Mouse (Mus musculus): ENCODE measurements at regions not wholly inside any gene's neighbourhood (a gene's known extent, or its start where the extent isn't known, plus 50 kb on each side); places are given as distances from the start of the nearest gene placed in this dataset.

DNA sequence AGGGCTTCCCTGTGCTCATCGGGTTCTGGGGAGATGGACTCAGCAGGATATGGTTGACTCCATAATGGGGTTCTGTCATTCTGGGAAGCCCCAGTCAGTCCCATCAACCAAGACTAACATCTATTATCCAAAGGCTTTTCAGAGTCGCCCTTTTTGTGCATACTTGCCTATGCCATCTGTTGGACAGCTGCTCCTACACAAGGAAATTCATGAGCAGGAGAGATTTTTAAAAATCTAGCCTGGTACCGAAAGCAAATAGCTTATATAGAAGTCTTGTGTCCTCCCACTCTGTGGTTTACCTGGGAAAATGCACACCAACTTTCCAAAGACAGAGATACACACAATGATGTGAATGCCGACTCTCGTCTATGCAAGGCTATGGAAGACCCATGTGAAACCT is 95.4 kb upstream of the Npas2 start:
- no peak overlapping the region for H3K4me3 ChIP-seq (ENCODE audit: insufficient read depth, low read length)
- no peak for TF ChIP-seq POLR2A (IDR thresholded peaks at IDR 0.05; ENCODE audit: borderline replicate concordance, low read depth, low read length)
- no peak for TF ChIP-seq CTCF (IDR thresholded peaks at IDR 0.05; ENCODE audit: low read depth, low read length)
- H3K4me1 ChIP-seq (ENCODE audit: control insufficient read depth, insufficient read depth, low read length) = peaks cover 2% of the 10 kb centered on the region
- no peak overlapping the region for H3K27ac ChIP-seq (ENCODE audit: insufficient read depth, low read depth, low read length)

DNA sequence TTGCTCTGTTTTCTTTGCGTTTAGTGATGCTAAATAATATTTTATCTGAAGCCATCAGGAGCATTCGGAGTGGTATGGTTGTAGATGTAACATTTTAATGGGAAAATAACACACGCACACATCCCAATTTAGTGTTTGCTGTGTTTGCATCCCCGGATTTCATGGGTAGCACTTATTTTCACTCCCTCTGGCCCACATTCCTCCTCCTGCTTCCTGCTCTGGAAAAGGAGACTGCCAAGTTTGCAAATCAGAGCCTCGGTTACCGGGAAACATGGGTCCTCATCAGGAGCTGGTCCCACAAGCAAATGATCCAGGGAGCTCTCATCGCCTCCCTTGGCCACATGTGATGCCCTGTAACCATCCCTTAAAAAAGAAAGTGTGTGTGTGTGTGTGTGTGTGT is 94.3 kb upstream of the Npas2 start:
- H3K4me3 ChIP-seq (ENCODE audit: insufficient read depth, low read length) = no peak overlapping the region
- H3K27ac ChIP-seq (ENCODE audit: insufficient read depth, low read depth, low read length) = no peak overlapping the region
- TF ChIP-seq POLR2A (IDR thresholded peaks at IDR 0.05; ENCODE audit: borderline replicate concordance, low read depth, low read length) (no peak), CTCF (IDR thresholded peaks at IDR 0.05; ENCODE audit: low read depth, low read length) (no peak)
- H3K4me1 ChIP-seq (ENCODE audit: control insufficient read depth, insufficient read depth, low read length) = peaks cover 2% of the 10 kb centered on the region

DNA sequence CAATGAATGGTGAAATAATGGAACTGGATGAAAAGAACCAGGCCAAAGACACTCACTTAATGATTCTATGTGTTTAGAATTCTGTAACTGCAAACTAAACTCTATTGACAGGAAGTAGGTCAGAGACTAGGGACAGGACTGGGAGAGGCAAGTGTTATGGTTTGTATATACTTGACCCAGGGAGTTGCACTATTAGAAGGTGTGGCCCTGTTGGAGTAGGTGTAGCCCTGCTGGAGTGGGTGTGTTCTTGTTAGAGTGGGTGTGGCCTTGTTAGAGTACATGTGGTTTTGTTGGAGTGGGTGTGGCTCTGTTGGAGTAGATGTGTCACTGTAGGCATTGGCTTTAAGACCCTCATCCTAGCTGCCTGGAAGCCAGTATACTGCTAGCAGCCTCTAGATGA is 93.0 kb upstream of the Npas2 start:
- TF ChIP-seq POLR2A (IDR thresholded peaks at IDR 0.05; ENCODE audit: borderline replicate concordance, low read depth, low read length) (no peak), CTCF (IDR thresholded peaks at IDR 0.05; ENCODE audit: low read depth, low read length) (no peak)

GRCm38 (mm10) chr1:39102126-39102905 is 91.2 kb upstream of the Npas2 start:
- TF ChIP-seq POLR2A (IDR thresholded peaks at IDR 0.05; ENCODE audit: borderline replicate concordance, low read depth, low read length) (no peak), CTCF (IDR thresholded peaks at IDR 0.05; ENCODE audit: low read depth, low read length) (no peak)
- H3K4me3 ChIP-seq (ENCODE audit: insufficient read depth, low read length) = no peak overlapping the region

More for the DNA sequence above, 93.0 kb upstream of the Npas2 start:
- no peak overlapping the region for H3K4me3 ChIP-seq (ENCODE audit: insufficient read depth, low read length)
- H3K4me1 ChIP-seq (ENCODE audit: control insufficient read depth, insufficient read depth, low read length) = peaks cover 6% of the 10 kb centered on the region
- no peak overlapping the region for H3K27ac ChIP-seq (ENCODE audit: insufficient read depth, low read depth, low read length)

DNA sequence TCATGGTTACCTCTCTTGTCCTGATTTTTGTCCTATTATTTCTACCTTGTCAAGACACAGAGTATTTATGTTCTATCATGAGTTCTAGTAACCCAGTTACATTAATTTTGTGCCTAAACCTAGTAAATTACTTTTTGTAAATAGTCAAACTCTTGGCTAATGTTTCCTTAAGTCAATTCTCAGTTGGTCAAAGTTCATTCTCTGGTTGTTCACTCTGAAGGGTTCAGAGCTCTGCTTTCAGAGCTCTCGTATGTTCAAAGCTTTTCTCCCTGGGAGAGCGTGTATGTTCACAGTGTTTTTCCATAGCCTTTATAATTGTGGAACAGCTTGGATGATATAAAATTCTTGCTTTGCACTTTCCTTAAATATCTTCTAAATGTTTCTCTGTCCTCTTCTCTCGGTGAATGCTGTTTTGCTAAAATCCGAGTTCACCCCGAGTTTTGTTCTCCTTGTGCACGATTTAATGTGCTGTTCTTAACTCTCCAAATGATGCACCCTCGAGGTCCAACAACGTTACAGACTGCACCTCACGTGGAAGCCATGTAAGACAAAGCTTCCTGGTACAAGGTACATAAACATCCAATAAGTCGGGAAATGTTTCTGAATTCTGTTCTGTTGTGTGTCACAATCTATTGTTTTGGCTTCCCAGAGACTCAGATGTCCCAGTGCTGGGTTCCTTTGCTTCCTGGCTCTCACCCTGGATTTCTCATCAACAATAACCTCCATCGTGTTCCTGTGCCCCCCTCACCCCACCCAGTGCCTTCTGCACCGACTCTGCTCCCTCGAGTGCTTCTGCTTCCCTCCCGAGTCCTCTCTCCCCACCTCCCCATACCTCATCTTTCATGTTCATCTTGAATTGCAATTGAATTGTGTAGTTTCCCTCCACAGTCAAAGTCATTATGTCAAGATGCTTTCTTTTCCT is 90.3 kb upstream of the Npas2 start:
- no peak for TF ChIP-seq POLR2A (IDR thresholded peaks at IDR 0.05; ENCODE audit: borderline replicate concordance, low read depth, low read length)
- TF ChIP-seq CTCF (IDR thresholded peaks at IDR 0.05; ENCODE audit: low read depth, low read length) = no peak
- Histone ChIP-seq H3K4me1 (ENCODE audit: control insufficient read depth, insufficient read depth, low read length) (peaks cover 7% of the 10 kb centered on the region), H3K4me3 (ENCODE audit: insufficient read depth, low read length) (no peak overlapping the region), H3K27ac (ENCODE audit: insufficient read depth, low read depth, low read length) (no peak overlapping the region)

More at GRCm38 (mm10) chr1:39102126-39102905, 91.2 kb upstream of the Npas2 start:
- peaks cover 7% of the 10 kb centered on the region for H3K4me1 ChIP-seq (ENCODE audit: control insufficient read depth, insufficient read depth, low read length)
- H3K27ac ChIP-seq (ENCODE audit: insufficient read depth, low read depth, low read length) = no peak overlapping the region

DNA sequence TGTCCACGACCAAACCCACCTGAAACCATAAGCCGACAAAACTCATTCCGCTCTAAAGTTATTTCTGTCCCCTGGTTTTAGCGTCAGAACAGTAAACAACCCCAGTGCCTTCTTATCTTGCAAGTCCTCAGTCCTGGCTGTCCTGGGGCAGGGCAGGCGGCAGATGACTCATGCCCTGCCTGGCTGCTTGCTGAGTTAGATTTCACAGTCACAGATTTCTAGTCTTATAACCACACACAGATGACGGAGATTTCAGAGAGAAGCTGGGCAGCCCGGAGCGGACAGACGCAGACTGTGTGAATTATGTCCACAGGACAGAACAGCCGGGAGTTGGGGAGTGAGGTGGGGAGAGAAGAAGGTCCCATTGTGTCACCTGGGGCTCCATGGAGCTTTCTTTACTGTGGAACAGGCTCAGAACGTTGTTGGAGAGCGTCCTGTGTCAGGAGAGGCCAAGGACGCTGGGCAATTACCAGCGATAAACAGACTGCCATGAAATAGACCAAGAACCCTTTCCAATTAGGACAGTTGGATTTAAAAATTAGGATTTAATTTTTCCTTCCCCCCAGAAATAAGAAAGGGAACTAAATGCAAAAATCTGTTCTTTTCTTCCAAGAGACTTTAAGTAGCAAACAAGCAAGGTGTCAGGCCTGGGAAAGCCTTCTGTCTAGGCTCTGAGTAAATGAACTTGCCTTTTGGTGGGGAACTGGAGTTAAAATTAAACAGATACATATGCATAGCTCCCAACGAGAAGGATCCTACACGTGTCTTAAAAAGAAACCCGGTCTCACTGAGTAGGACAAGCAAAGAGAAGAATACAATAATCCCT is 87.8 kb upstream of the Npas2 start:
- Histone ChIP-seq H3K4me1 (ENCODE audit: control insufficient read depth, insufficient read depth, low read length) (peaks cover 7% of the 10 kb centered on the region), H3K27ac (ENCODE audit: insufficient read depth, low read depth, low read length) (no peak overlapping the region), H3K4me3 (ENCODE audit: insufficient read depth, low read length) (no peak overlapping the region)
- TF ChIP-seq CTCF (IDR thresholded peaks at IDR 0.05; ENCODE audit: low read depth, low read length) = no peak
- no peak for TF ChIP-seq POLR2A (IDR thresholded peaks at IDR 0.05; ENCODE audit: borderline replicate concordance, low read depth, low read length)

DNA sequence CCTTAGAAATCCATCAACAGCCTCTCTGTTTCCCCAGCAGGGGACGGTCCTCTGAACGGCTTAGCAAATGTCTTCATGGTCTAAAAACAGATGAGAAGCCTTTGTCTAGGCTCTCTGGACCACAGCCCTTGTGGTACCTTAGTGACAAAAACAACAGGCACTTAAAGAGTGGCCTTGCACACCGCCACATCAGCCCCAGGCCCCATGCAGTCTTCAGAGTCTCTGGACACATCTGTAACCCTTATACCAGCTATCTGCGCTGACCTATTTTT is 87.2 kb upstream of the Npas2 start:
- Histone ChIP-seq H3K27ac (ENCODE audit: insufficient read depth, low read depth, low read length) (no peak overlapping the region), H3K4me1 (ENCODE audit: control insufficient read depth, insufficient read depth, low read length) (peaks cover 7% of the 10 kb centered on the region), H3K4me3 (ENCODE audit: insufficient read depth, low read length) (no peak overlapping the region)
- TF ChIP-seq CTCF (IDR thresholded peaks at IDR 0.05; ENCODE audit: low read depth, low read length) (no peak), POLR2A (IDR thresholded peaks at IDR 0.05; ENCODE audit: borderline replicate concordance, low read depth, low read length) (no peak)

GRCm38 (mm10) chr1:39106650-39107049 is 86.9 kb upstream of the Npas2 start:
- TF ChIP-seq POLR2A (IDR thresholded peaks at IDR 0.05; ENCODE audit: borderline replicate concordance, low read depth, low read length) (no peak), CTCF (IDR thresholded peaks at IDR 0.05; ENCODE audit: low read depth, low read length) (no peak)
- Histone ChIP-seq H3K4me3 (ENCODE audit: insufficient read depth, low read length) (no peak overlapping the region), H3K27ac (ENCODE audit: insufficient read depth, low read depth, low read length) (no peak overlapping the region), H3K4me1 (ENCODE audit: control insufficient read depth, insufficient read depth, low read length) (peaks cover 7% of the 10 kb centered on the region)

DNA sequence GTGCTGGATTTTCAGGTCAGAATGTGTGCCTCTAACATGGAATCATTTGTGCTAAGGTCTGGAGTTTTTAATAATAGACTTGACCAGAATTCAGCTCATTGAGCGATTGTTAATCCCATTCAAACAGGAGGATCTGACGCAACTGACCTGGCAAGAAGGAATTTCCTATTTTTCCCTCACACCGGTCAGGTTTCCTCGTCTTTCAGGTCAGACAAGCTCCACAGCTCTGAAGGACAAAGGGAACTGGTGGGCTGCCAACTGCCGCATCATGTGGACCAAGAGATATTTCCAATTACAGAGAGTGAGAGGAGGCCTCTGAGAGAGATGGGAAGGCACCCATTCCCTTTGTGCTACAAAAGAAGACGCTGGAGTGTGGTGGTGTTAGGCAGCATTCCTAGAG is 77.2 kb upstream of the Npas2 start:
- no peak overlapping the region for H3K4me3 ChIP-seq (ENCODE audit: insufficient read depth, low read length)
- no peaks in the 10 kb centered on the region for H3K4me1 ChIP-seq (ENCODE audit: control insufficient read depth, insufficient read depth, low read length)
- no peak overlapping the region for H3K27ac ChIP-seq (ENCODE audit: insufficient read depth, low read depth, low read length)
- TF ChIP-seq POLR2A (IDR thresholded peaks at IDR 0.05; ENCODE audit: borderline replicate concordance, low read depth, low read length) (no peak), CTCF (IDR thresholded peaks at IDR 0.05; ENCODE audit: low read depth, low read length) (no peak)

Measured in bone marrow macrophage, adult 2 months (primary cell).